Mouse (Mus musculus): Measurements from ENCODE around the gene Myom1. TPM values are rescaled to one million over a fixed set of nuclear protein-coding genes. Genes with fewer than 3 reads are reported as not detected.

The Myom1 gene
- polyA plus RNA-seq, 1 experiment from 2014 or later = 1.3 TPM

DNA sequence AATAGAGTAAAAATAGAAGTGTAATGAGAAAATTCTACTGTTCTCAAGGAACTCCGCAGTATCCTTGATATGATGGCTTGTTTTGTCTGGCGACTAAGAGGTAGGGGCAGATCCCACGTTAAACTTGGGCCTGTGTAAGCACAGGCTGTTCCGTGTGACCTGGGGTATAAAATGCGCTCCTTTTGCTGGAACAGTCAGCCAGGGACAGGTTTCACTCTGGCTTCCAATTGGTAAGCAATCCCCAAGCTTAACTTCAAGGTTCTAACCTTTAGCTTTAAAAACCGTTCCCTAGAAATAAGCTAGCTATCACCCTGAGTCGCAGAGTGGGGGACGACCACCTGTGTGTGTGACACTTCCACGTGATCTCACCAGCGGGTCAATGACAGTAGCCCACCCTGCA, 30.3 kb downstream of the Myom1 start:
- 90% methylated on average over 10 of the region's 10 CpGs for WGBS
- Histone ChIP-seq H3K4me1 (ENCODE audit: control insufficient read depth, insufficient read depth, low read length) (no peaks in the 10 kb centered on the region), H3K4me3 (replicated peaks; ENCODE audit: low read depth, low read length) (no peak overlapping the region), H3K36me3 (ENCODE audit: control insufficient read depth, insufficient read depth, low read length) (no peaks in the 10 kb centered on the region), H3K27ac (replicated peaks; ENCODE audit: low read depth, low read length) (no peak overlapping the region), H3K9ac (replicated peaks; ENCODE audit: low read length) (no peak overlapping the region), H3K27me3 (ENCODE audit: control insufficient read depth, insufficient read depth, low read length) (no peaks in the 10 kb centered on the region), H3K9me3 (ENCODE audit: control insufficient read depth, low read length) (no peaks in the 10 kb centered on the region), H3K4me2 (ENCODE audit: low read length) (no peak overlapping the region)
- DNase-seq (no peak), ATAC-seq (ENCODE audit: low FRiP score, low TSS enrichment) (no peak)

DNA sequence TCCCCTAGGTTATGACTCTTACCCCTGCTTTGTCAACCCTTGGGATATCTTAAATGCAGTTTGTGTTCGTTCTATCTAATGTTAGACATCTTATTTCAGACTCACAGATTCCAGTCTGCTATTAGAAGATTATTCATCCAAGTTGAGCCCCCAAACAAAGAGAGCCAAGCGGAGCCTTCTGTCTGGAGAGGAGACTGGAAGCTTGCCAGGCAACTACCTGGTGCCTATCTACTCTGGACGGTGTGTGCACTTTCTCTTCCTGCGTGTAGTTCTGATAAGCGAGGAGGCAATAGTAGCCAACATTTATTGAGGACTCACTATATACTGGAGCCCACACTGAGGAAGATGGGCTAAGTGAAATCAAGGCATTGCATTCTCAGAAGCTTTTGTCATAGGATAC, 32.0 kb downstream of the Myom1 start:
- Histone ChIP-seq H3K9ac (replicated peaks; ENCODE audit: low read length) (no peak overlapping the region), H3K4me2 (ENCODE audit: low read length) (no peak overlapping the region), H3K36me3 (ENCODE audit: control insufficient read depth, insufficient read depth, low read length) (no peaks in the 10 kb centered on the region), H3K4me1 (ENCODE audit: control insufficient read depth, insufficient read depth, low read length) (peaks cover under 1% of the 10 kb centered on the region; the same call in 1 of the 2 replicates), H3K9me3 (ENCODE audit: control insufficient read depth, low read length) (no peaks in the 10 kb centered on the region), H3K4me3 (replicated peaks; ENCODE audit: low read depth, low read length) (no peak overlapping the region), H3K27me3 (ENCODE audit: control insufficient read depth, insufficient read depth, low read length) (no peaks in the 10 kb centered on the region), H3K27ac (replicated peaks; ENCODE audit: low read depth, low read length) (no peak overlapping the region)
- ATAC-seq (ENCODE audit: low FRiP score, low TSS enrichment) = no peak
- 85% methylated on average over 5 of the region's 5 CpGs for WGBS
- no peak for DNase-seq

DNA sequence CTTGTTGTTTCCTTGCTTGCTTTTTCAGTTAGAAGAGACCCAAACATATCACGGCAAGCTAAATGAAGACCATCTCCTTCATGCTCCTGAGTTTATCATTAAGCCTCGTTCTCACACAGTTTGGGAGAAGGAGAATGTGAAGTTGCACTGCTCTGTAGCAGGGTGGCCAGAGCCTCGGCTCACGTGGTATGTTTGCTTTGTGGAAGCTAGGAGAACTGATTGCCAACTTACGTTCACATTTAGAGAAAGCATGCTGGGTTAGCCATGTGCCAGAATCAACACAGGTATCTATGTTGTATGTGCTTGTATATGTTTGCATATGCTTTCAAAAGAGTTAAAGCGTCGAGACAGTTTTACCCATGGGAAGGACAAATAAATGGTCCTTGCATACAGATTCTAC, 34.8 kb downstream of the Myom1 start:
- no peak overlapping the region for H3K4me3 ChIP-seq (replicated peaks; ENCODE audit: low read depth, low read length)
- H3K4me2 ChIP-seq (ENCODE audit: low read length) = no peak overlapping the region
- H3K9ac ChIP-seq (replicated peaks; ENCODE audit: low read length) = no peak overlapping the region
- no peak for ATAC-seq (ENCODE audit: low FRiP score, low TSS enrichment)
- peaks cover 9% of the 10 kb centered on the region for H3K4me1 ChIP-seq (ENCODE audit: control insufficient read depth, insufficient read depth, low read length)
- H3K27me3 ChIP-seq (ENCODE audit: control insufficient read depth, insufficient read depth, low read length) = no peaks in the 10 kb centered on the region
- no peaks in the 10 kb centered on the region for H3K9me3 ChIP-seq (ENCODE audit: control insufficient read depth, low read length)
- H3K36me3 ChIP-seq (ENCODE audit: control insufficient read depth, insufficient read depth, low read length) = no peaks in the 10 kb centered on the region
- no peak overlapping the region for H3K27ac ChIP-seq (replicated peaks; ENCODE audit: low read depth, low read length)
- no peak for DNase-seq
- 90% methylated on average over 7 of the region's 7 CpGs for WGBS

DNA sequence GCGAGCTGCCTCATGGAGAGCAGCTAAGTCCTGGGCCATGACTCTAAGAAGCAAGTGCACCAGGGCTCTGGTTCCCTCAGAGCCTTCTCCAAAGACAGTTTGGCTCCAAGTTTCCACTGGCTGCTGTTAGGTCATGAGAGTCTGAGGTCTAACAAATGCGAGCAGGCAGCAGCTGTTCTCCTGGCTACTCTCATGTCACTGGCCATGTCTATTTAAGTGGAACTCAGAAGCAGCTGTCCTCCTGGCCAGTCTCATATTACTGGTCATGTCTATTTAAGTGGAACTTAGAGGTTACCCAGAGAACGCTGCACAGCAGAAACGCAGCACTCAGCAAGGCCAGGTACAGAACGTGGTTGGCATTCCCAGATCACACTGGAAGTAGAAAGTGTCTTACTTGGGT, 36.4 kb downstream of the Myom1 start:
- no peak overlapping the region for H3K9ac ChIP-seq (replicated peaks; ENCODE audit: low read length)
- peaks cover 9% of the 10 kb centered on the region for H3K4me1 ChIP-seq (ENCODE audit: control insufficient read depth, insufficient read depth, low read length)
- H3K4me2 ChIP-seq (ENCODE audit: low read length) = no peak overlapping the region
- DNase-seq (no peak), ATAC-seq (ENCODE audit: low FRiP score, low TSS enrichment) (no peak)
- H3K36me3 ChIP-seq (ENCODE audit: control insufficient read depth, insufficient read depth, low read length) = no peaks in the 10 kb centered on the region
- WGBS = 86% methylated on average over 5 of the region's 5 CpGs
- no peak overlapping the region for H3K27ac ChIP-seq (replicated peaks; ENCODE audit: low read depth, low read length)
- H3K27me3 ChIP-seq (ENCODE audit: control insufficient read depth, insufficient read depth, low read length) = no peaks in the 10 kb centered on the region
- H3K4me3 ChIP-seq (replicated peaks; ENCODE audit: low read depth, low read length) = no peak overlapping the region
- no peaks in the 10 kb centered on the region for H3K9me3 ChIP-seq (ENCODE audit: control insufficient read depth, low read length)

DNA sequence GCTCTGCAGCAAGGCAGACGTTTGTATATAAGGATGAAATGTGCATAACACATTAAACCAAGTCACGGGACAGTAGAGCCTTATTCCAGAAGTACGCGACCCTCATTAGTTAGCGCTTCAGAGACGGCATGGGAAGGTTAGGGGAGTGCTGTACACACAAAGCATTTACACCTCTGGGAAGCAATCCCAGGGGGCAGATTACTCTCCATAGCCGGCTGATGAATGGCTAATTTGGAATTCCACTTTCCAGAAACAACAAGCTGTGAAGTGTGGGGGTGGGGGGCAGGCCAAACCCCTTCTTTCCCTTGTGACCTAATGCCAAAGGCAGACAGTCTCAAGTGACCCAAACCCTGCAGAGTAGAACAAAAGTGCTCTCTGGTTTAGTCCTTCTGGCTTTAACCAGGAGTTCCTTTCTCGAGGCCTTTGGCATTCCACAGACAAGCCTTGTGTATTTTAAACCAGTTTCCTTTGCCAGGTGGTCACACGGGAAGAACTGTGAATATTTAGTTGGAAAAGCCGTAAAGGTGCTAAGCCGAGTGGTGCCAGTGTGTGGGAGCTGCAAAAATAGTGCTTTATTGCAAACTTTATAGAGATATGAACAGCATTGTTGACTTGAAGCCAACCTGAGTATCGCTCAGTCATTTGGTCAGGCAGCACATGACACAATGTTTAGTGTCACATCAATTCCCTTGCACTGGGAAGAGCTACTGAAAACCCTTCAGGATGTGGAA, 37.6 kb downstream of the Myom1 start:
- ATAC-seq (ENCODE audit: low FRiP score, low TSS enrichment) (no peak), DNase-seq (peak; percentile 31)

DNA sequence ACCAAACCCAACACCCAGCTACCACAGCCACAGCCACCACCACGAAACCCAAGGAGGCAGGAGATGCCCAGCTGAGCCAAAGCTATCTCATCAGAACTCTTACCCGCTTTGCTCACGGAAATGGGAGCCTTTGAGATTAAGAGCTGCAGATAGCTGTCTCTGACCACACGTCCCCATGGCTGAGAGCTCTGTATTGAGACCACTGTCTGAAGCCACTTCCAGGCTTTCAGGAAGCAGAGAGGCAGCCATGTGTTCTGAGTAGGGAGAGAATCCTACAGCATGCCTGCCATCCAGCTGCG, 38.1 kb downstream of the Myom1 start:
- 74% methylated on average over 5 of the region's 5 CpGs for WGBS
- ATAC-seq (ENCODE audit: low FRiP score, low TSS enrichment) (no peak), DNase-seq (no peak)

More for the DNA sequence above, 37.6 kb downstream of the Myom1 start:
- Histone ChIP-seq H3K36me3 (ENCODE audit: control insufficient read depth, insufficient read depth, low read length) (no peaks in the 10 kb centered on the region), H3K27ac (replicated peaks; ENCODE audit: low read depth, low read length) (no peak overlapping the region), H3K4me3 (replicated peaks; ENCODE audit: low read depth, low read length) (no peak overlapping the region), H3K4me1 (ENCODE audit: control insufficient read depth, insufficient read depth, low read length) (peaks cover 9% of the 10 kb centered on the region), H3K9me3 (ENCODE audit: control insufficient read depth, low read length) (no peaks in the 10 kb centered on the region), H3K4me2 (ENCODE audit: low read length) (no peak overlapping the region), H3K9ac (replicated peaks; ENCODE audit: low read length) (no peak overlapping the region), H3K27me3 (ENCODE audit: control insufficient read depth, insufficient read depth, low read length) (no peaks in the 10 kb centered on the region)
- WGBS = 27% methylated on average over 12 of the region's 12 CpGs

DNA sequence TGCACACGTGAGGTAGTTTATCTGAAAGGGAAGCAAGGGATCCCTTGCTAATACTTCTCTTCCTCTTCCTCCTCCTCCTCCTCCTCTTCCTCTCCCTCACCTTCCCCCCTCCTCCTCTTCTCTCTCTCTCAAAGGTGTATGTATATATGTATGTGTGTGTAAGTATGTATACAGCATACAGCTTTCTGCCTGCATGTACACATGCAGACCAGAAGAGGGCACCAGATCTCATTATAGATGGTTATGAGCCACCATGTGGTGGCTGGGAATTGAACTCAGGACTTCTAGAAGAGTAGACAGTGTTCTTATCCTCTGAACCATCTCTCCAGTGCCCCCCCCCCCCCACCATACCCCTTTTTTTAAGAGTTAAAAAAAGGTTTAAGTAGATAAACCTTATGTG, 40.2 kb downstream of the Myom1 start:
- no peak for DNase-seq

More for the DNA sequence above, 38.1 kb downstream of the Myom1 start:
- Histone ChIP-seq H3K9ac (replicated peaks; ENCODE audit: low read length) (no peak overlapping the region), H3K27me3 (ENCODE audit: control insufficient read depth, insufficient read depth, low read length) (no peaks in the 10 kb centered on the region), H3K27ac (replicated peaks; ENCODE audit: low read depth, low read length) (no peak overlapping the region), H3K36me3 (ENCODE audit: control insufficient read depth, insufficient read depth, low read length) (no peaks in the 10 kb centered on the region), H3K9me3 (ENCODE audit: control insufficient read depth, low read length) (no peaks in the 10 kb centered on the region), H3K4me3 (replicated peaks; ENCODE audit: low read depth, low read length) (no peak overlapping the region), H3K4me2 (ENCODE audit: low read length) (no peak overlapping the region), H3K4me1 (ENCODE audit: control insufficient read depth, insufficient read depth, low read length) (peaks cover 9% of the 10 kb centered on the region)

DNA sequence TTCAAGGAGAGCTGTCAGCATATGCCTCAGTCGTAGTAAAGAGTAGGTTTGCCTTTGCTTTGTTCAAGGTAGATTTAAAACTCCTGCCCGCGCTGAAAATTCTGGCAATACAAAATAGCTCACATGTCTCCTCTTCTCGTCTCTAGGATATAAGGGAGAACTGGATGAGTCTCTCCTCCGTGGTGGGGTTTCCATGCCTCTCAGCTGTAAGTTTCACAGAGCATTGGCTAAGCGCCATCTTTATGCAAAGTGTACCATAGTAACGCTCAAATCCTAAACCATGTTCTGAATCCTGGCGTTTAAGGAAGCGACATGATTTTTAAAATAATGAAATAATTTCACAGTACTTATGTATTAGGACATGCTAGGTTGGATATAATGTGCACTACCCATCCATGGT, 43.2 kb downstream of the Myom1 start:
- DNase-seq = no peak
- no peak overlapping the region for H3K9ac ChIP-seq (replicated peaks; ENCODE audit: low read length)
- no peak overlapping the region for H3K4me3 ChIP-seq (replicated peaks; ENCODE audit: low read depth, low read length)
- H3K27me3 ChIP-seq (ENCODE audit: control insufficient read depth, insufficient read depth, low read length) = no peaks in the 10 kb centered on the region
- H3K36me3 ChIP-seq (ENCODE audit: control insufficient read depth, insufficient read depth, low read length) = no peaks in the 10 kb centered on the region
- H3K4me1 ChIP-seq (ENCODE audit: control insufficient read depth, insufficient read depth, low read length) = no peaks in the 10 kb centered on the region
- 87% methylated on average over 9 of the region's 9 CpGs for WGBS
- H3K4me2 ChIP-seq (ENCODE audit: low read length) = no peak overlapping the region
- H3K9me3 ChIP-seq (ENCODE audit: control insufficient read depth, low read length) = no peaks in the 10 kb centered on the region
- H3K27ac ChIP-seq (replicated peaks; ENCODE audit: low read depth, low read length) = no peak overlapping the region
- no peak for ATAC-seq (ENCODE audit: low FRiP score, low TSS enrichment)

More for the DNA sequence above, 40.2 kb downstream of the Myom1 start:
- Histone ChIP-seq H3K27me3 (ENCODE audit: control insufficient read depth, insufficient read depth, low read length) (no peaks in the 10 kb centered on the region), H3K9me3 (ENCODE audit: control insufficient read depth, low read length) (no peaks in the 10 kb centered on the region), H3K4me1 (ENCODE audit: control insufficient read depth, insufficient read depth, low read length) (peaks cover 9% of the 10 kb centered on the region), H3K4me3 (replicated peaks; ENCODE audit: low read depth, low read length) (no peak overlapping the region), H3K4me2 (ENCODE audit: low read length) (no peak overlapping the region), H3K9ac (replicated peaks; ENCODE audit: low read length) (no peak overlapping the region), H3K36me3 (ENCODE audit: control insufficient read depth, insufficient read depth, low read length) (no peaks in the 10 kb centered on the region), H3K27ac (replicated peaks; ENCODE audit: low read depth, low read length) (no peak overlapping the region)
- WGBS = 100% methylated on average over 1 of the region's 1 CpGs
- no peak for ATAC-seq (ENCODE audit: low FRiP score, low TSS enrichment)

DNA sequence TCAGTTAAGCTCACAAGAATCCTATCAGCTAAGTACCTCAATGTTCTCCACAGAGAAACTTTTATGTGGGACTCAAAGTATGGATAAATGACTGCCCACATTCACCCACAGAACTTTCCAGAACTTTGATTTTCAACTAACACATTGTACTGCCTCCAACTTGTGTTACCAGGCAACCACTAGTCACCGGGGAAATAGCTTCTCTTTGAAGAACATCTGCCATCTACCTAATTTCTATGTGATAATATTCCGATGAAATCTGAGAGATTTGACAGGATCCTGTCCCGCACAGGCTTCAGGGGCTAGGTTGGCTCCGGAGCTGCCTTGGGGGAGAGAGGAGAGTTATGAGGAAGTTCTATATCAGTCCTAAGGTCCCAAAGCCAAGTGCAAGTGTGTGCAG, 44.4 kb downstream of the Myom1 start:
- Histone ChIP-seq H3K27me3 (ENCODE audit: control insufficient read depth, insufficient read depth, low read length) (no peaks in the 10 kb centered on the region), H3K4me2 (ENCODE audit: low read length) (no peak overlapping the region), H3K9ac (replicated peaks; ENCODE audit: low read length) (no peak overlapping the region), H3K36me3 (ENCODE audit: control insufficient read depth, insufficient read depth, low read length) (no peaks in the 10 kb centered on the region), H3K27ac (replicated peaks; ENCODE audit: low read depth, low read length) (no peak overlapping the region), H3K9me3 (ENCODE audit: control insufficient read depth, low read length) (no peaks in the 10 kb centered on the region), H3K4me3 (replicated peaks; ENCODE audit: low read depth, low read length) (no peak overlapping the region), H3K4me1 (ENCODE audit: control insufficient read depth, insufficient read depth, low read length) (no peaks in the 10 kb centered on the region)
- 91% methylated on average over 4 of the region's 4 CpGs for WGBS
- ATAC-seq (ENCODE audit: low FRiP score, low TSS enrichment) = no peak
- DNase-seq = no peak
